Mouse (Mus musculus): ENCODE results near the gene Dlg5. TPM values are rescaled to one million over a fixed set of nuclear protein-coding genes. Genes with fewer than 3 reads are reported as not detected.

The Dlg5 gene
- polyA plus RNA-seq, 1 experiment: 5.2 TPM

- TF ChIP-seq POLR2A (IDR thresholded peaks at IDR 0.05; ENCODE audit: borderline replicate concordance, control insufficient read depth, low read depth, low read length) (no peak), CTCF (IDR thresholded peaks at IDR 0.05; ENCODE audit: control insufficient read depth, insufficient read depth, low read length) (no peak)
- WGBS: 87% methylated on average over 10 of the region's 10 CpGs
- Histone ChIP-seq H3K4me1 (ENCODE audit: control insufficient read depth, insufficient read depth, low read length) (no peaks in the 10 kb centered on the region), H3K4me3 (replicated peaks; ENCODE audit: control insufficient read depth, low read depth, low read length) (no peak overlapping the region), H3K27ac (ENCODE audit: control insufficient read depth, insufficient read depth, low read depth, low read length, poor library complexity) (no peak overlapping the region)
Observed at GRCm38 (mm10) chr14:24176609-24177008, 69.1 kb downstream of the Dlg5 start.

GRCm38 (mm10) chr14:24173326-24173725, 72.4 kb downstream of the Dlg5 start:
- no peaks in the 10 kb centered on the region for H3K4me1 ChIP-seq (ENCODE audit: control insufficient read depth, insufficient read depth, low read length)
- no peak for TF ChIP-seq CTCF (IDR thresholded peaks at IDR 0.05; ENCODE audit: control insufficient read depth, insufficient read depth, low read length)
- no peak for TF ChIP-seq POLR2A (IDR thresholded peaks at IDR 0.05; ENCODE audit: borderline replicate concordance, control insufficient read depth, low read depth, low read length)
- no peak overlapping the region for H3K4me3 ChIP-seq (replicated peaks; ENCODE audit: control insufficient read depth, low read depth, low read length)
- 79% methylated on average over 6 of the region's 6 CpGs for whole genome bisulfite sequencing
- no peak overlapping the region for H3K27ac ChIP-seq (ENCODE audit: control insufficient read depth, insufficient read depth, low read depth, low read length, poor library complexity)

GRCm38 (mm10) chr14:24171639-24172311, 73.9 kb downstream of the Dlg5 start:
- WGBS: 77% methylated on average over 13 of the region's 13 CpGs
- Histone ChIP-seq H3K4me1 (ENCODE audit: control insufficient read depth, insufficient read depth, low read length) (no peaks in the 10 kb centered on the region), H3K27ac (ENCODE audit: control insufficient read depth, insufficient read depth, low read depth, low read length, poor library complexity) (no peak overlapping the region), H3K4me3 (replicated peaks; ENCODE audit: control insufficient read depth, low read depth, low read length) (no peak overlapping the region)
- TF ChIP-seq POLR2A (IDR thresholded peaks at IDR 0.05; ENCODE audit: borderline replicate concordance, control insufficient read depth, low read depth, low read length) (no peak), CTCF (IDR thresholded peaks at IDR 0.05; ENCODE audit: control insufficient read depth, insufficient read depth, low read length) (no peak)

GRCm38 (mm10) chr14:24166046-24166445, 79.7 kb downstream of the Dlg5 start:
- no peak for TF ChIP-seq POLR2A (IDR thresholded peaks at IDR 0.05; ENCODE audit: borderline replicate concordance, control insufficient read depth, low read depth, low read length)
- TF ChIP-seq CTCF (IDR thresholded peaks at IDR 0.05; ENCODE audit: control insufficient read depth, insufficient read depth, low read length): no peak
- H3K4me3 ChIP-seq (replicated peaks; ENCODE audit: control insufficient read depth, low read depth, low read length): no peak overlapping the region
- no peak overlapping the region for H3K27ac ChIP-seq (ENCODE audit: control insufficient read depth, insufficient read depth, low read depth, low read length, poor library complexity)
- H3K4me1 ChIP-seq (ENCODE audit: control insufficient read depth, insufficient read depth, low read length): no peaks in the 10 kb centered on the region
- WGBS: 85% methylated on average over 8 of the region's 8 CpGs

- no peak overlapping the region for H3K4me3 ChIP-seq (replicated peaks; ENCODE audit: control insufficient read depth, low read depth, low read length)
Observed at GRCm38 (mm10) chr14:24164721-24165367, 80.9 kb downstream of the Dlg5 start.

GRCm38 (mm10) chr14:24162856-24163255, 82.9 kb downstream of the Dlg5 start:
- TF ChIP-seq CTCF (IDR thresholded peaks at IDR 0.05; ENCODE audit: control insufficient read depth, insufficient read depth, low read length) (no peak), POLR2A (IDR thresholded peaks at IDR 0.05; ENCODE audit: borderline replicate concordance, control insufficient read depth, low read depth, low read length) (no peak)
- no peak overlapping the region for H3K27ac ChIP-seq (ENCODE audit: control insufficient read depth, insufficient read depth, low read depth, low read length, poor library complexity)
- H3K4me3 ChIP-seq (replicated peaks; ENCODE audit: control insufficient read depth, low read depth, low read length): no peak overlapping the region
- WGBS: 82% methylated on average over 10 of the region's 10 CpGs
- H3K4me1 ChIP-seq (ENCODE audit: control insufficient read depth, insufficient read depth, low read length): no peaks in the 10 kb centered on the region

More at GRCm38 (mm10) chr14:24164721-24165367, 80.9 kb downstream of the Dlg5 start:
- H3K27ac ChIP-seq (ENCODE audit: control insufficient read depth, insufficient read depth, low read depth, low read length, poor library complexity): no peak overlapping the region
- no peaks in the 10 kb centered on the region for H3K4me1 ChIP-seq (ENCODE audit: control insufficient read depth, insufficient read depth, low read length)
- TF ChIP-seq CTCF (IDR thresholded peaks at IDR 0.05; ENCODE audit: control insufficient read depth, insufficient read depth, low read length): no peak
- TF ChIP-seq POLR2A (IDR thresholded peaks at IDR 0.05; ENCODE audit: borderline replicate concordance, control insufficient read depth, low read depth, low read length): no peak
- WGBS: 88% methylated on average over 8 of the region's 8 CpGs

GRCm38 (mm10) chr14:24148892-24149291, 96.8 kb downstream of the Dlg5 start:
- no peak for TF ChIP-seq POLR2A (IDR thresholded peaks at IDR 0.05; ENCODE audit: borderline replicate concordance, control insufficient read depth, low read depth, low read length)
- TF ChIP-seq CTCF (IDR thresholded peaks at IDR 0.05; ENCODE audit: control insufficient read depth, insufficient read depth, low read length): no peak
- Histone ChIP-seq H3K4me1 (ENCODE audit: control insufficient read depth, insufficient read depth, low read length) (no peaks in the 10 kb centered on the region), H3K27ac (ENCODE audit: control insufficient read depth, insufficient read depth, low read depth, low read length, poor library complexity) (no peak overlapping the region), H3K4me3 (replicated peaks; ENCODE audit: control insufficient read depth, low read depth, low read length) (no peak overlapping the region)
- WGBS: 93% methylated on average over 2 of the region's 2 CpGs

GRCm38 (mm10) chr14:24144821-24145220, 100.9 kb downstream of the Dlg5 start:
- no peak for TF ChIP-seq CTCF (IDR thresholded peaks at IDR 0.05; ENCODE audit: control insufficient read depth, insufficient read depth, low read length)
- no peak for TF ChIP-seq POLR2A (IDR thresholded peaks at IDR 0.05; ENCODE audit: borderline replicate concordance, control insufficient read depth, low read depth, low read length)

More at GRCm38 (mm10) chr14:24144821-24145220, 100.9 kb downstream of the Dlg5 start:
- WGBS: 89% methylated on average over 3 of the region's 3 CpGs
- H3K4me3 ChIP-seq (replicated peaks; ENCODE audit: control insufficient read depth, low read depth, low read length): no peak overlapping the region
- no peaks in the 10 kb centered on the region for H3K4me1 ChIP-seq (ENCODE audit: control insufficient read depth, insufficient read depth, low read length)
- H3K27ac ChIP-seq (ENCODE audit: control insufficient read depth, insufficient read depth, low read depth, low read length, poor library complexity): no peak overlapping the region
